Mouse (Mus musculus) skeletal muscle tissue, adult 2 months (tissue): ENCODE results near the gene Ctsj.
"Not testable (repeated sequence)": the region's sequence is repeated elsewhere in the genome, so short reads cannot be mapped to it uniquely, and the experiment has no call there.

Source experiments
- DNase-seq: peaks from one replicate; pipeline ENCODE4 v3.0.0-alpha.2; 2012; ENCODE audit warnings: low read depth, low spot score

Ctsj gene

DNA sequence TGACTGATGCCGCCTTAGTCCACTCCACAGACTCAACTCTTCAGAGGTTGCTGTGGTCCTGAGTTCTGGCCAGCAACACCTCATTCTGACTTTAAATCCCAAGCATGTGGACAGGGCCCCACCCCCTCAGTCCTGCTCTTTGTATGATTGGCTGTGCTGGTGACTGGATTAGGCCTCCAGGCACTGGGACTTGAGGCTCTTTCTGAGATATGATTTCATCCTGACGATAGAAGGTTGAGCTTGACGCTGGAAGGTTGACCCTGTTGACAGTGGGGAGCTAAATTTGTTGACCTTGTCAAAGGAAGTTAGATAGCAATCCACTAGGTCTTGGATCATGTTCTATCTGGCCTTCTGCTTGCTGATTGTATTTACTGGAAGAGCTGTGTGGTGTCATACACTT, at the start of gene Ctsj:
TSS of gene Ctsj (minus strand) at position 101 of the 400 bp plus-strand sequence.
- DNase-seq, result no peak

DNA sequence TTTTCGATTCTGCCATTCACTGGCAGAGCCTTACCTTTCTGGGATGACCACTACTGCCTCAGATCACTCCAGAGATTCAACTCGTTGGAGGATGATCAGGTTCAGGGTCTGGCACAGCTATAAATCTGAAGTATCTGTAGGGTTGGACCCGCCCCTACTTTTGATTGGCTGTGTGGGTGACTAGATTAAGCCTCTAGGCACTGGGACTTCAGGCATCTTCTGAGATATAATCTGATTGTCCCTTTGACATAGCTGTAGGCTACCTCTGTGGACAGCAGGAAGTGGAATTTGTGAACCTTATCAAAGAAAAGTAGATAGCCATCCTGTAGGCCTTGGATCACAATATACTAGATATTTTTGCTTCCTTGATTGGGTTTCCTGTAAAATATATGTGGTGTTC, 34.8 kb upstream of the Ctsj start, which contains the start of gene Ctsq:
TSS of gene Ctsq (minus strand) at position 101 of the 400 bp plus-strand sequence.
- no peak for DNase-seq

DNA sequence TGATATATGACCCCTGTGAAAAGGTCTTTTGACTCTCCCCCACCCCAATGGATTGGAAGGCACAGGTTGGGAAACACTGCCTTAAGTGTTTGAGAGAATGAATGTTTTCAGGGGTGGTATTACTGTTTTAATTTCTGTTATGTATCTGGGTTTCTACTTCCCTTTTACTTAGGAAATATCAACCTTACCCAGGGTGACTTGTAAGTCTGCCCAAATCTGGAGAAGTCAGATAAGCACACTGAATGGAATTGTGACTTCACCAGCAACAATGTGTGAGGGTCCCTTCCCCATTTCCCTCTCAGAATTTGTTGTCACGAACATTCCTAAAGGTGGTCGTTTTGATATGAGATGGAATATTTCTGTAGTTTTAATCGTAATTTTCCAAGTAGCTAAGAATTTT, 17.0 kb upstream of the Ctsj start:
- DNase-seq, result no peak

DNA sequence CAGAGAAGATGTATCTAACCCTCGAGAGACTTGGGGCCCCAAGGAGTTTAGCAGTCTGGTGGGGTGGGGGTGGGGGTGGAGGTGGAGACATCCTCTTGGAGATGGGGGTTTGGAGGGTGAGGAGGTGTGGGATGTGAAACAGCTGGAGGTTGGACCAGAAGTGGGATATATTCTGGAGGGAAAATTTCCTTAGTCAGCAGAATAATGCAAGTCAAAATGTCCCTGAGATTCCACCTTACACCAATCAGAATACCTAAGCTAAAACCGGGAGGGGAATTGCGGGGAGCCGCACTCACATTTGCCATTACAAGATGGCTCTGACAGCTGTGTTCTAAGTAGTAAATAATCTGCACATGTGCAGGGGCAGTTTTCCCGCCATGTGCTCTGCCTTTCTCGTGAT, 16.1 kb upstream of the Ctsj start:
- DNase-seq, result no peak

DNA sequence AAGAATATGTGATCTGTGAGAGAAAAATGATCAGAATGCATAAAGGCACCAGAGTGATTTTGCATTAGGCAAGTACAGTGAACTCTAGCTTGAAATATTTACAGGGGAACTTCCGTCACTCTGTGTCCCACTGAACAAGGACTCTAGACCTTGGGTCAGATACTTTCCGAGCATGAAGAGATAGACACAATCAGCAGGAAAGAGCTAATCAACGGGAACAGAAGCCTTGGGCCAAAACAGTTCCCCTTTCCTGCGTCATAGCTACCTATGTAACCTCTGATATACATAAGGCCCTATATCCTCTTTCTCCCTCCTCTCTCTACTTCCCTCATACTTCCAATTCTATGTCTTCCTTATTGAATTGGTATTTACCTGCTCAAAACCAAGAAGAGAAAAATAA, 4.4 kb upstream of the Ctsj start:
- DNase-seq, result no peak

DNA sequence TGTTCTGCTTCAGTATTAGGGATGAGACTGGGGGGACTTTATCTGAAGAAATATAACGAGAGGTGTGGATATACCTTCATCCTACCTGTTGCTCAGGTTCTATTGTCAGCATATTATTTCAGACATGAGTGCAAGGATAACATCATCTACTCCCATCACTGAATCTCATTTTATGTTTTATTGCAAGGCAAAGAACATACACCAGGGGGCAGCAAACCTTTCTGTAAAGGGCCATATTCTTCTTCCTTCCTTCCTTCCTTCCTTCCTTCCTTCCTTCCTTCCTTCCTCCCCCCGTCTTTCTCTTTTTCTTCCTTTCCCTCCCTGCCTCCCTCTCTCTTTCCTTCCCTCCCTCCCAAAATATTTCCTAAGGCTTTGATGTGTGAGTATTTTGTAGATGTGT, 8.2 kb downstream of the Ctsj start:
- DNase-seq, result no peak

DNA sequence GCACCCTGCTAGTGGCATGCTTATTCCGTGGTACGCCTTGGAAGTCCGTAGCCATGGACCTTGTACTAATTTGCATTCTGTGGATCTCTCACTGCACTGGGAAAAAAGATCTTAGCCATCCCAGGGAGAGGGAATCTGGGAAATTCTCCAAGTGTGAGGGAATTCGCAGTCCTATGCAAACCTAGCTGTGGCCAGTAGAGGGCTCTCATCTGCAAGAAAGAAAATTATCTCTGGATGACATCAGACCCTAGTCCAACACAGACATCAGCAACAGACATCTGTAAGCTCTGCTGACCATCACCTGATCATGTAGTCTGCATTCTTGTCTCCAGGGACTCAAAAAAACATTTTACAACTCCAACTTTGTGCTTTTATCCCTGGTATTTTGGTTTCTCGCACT, 18.8 kb downstream of the Ctsj start:
- not testable (repeated sequence) for DNase-seq

DNA sequence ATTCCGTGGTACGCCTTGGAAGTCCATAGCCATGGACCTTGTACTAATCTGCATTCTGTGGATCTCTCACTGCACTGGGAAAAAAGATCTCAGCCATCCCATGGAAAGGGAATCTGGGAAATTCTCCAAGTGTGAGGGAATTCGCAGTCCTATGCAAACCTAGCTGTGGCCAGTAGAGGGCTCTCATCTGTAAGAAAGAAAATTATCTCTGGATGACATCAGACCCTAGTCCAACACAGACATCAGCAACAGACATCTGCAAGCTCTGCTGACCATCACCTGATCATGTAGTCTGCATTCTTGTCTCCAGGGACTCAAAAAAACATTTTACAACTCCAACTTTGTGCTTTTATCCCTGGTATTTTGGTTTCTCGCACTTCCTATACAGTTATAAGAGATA, 33.4 kb downstream of the Ctsj start:
- not testable (repeated sequence) for DNase-seq

DNA sequence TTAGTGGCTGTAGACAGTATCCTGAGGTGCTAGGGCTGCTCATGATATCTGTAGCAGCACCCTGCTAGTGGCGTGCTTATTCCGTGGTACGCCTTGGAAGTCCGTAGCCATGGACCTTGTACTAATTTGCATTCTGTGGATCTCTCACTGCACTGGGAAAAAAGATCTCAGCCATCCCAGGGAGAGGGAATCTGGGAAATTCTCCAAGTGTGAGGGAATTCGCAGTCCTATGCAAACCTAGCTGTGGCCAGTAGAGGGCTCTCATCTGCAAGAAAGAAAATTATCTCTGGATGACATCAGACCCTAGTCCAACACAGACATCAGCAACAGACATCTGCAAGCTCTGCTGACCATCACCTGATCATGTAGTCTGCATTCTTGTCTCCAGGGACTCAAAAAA, 41.8 kb downstream of the Ctsj start:
- DNase-seq, result not testable (repeated sequence)

DNA sequence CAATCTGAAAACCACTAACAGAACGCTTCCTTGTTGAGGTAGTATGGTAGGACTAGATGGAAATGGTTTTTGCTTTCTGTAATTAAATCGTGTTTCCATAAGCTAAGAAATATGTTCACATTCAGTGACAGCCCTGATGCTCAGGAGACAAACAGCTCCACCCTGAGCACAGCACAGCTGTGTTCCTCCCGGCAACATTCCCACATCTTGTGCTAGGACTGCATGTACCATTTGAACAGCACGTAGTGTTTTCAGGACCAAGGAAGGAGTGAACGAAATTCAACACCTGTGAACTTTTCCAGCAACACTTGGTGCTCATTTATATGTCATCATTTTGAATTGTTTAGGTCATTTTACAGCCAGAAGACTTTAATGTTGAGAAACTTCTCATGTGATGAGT, 44.1 kb downstream of the Ctsj start:
- no peak for DNase-seq
